Mouse (Mus musculus): Measurements from ENCODE around the gene Zfp146.

DNA sequence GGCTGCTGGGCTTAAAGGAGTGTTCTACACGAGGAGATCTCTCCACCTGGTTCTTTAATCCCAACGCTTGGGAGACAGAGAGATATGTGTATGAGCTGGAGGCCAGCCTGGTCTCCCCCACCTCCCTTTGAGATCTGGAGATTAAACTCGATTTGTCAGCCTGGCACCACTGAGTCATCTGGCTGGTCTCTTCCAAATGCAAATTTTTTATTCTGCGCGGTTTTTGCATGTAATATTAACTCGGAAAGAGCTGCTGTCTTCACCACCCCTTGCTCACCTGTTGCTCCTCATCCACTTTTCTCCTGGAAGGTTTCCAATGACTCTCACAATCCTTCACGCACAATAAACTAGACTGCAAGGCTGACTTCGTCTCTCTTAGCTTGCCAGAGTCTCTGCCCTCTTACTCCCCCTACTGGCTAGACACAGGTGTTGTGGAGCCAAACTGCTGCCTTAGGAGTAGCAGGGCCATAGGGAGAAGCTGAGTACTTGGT is 29.0 kb upstream of the Zfp146 start, which contains the start of gene Capns1:
- TF ChIP-seq EP300 (IDR thresholded peaks at IDR 0.05; ENCODE audit: low read depth) (no peak), CTCF (IDR thresholded peaks at IDR 0.05; ENCODE audit: low read depth) (peak; percentile 89)
